Comparison of ENCODE assay signal across 27 mouse cellular contexts in genomic region chr19:48577169-48577568, GRCm38 (mm10).
"Had no signal": no experiment of that assay in that cellular context is flagged by ENCODE, and none has a peak within 500 bp of the region (broad histone marks: within the 10 kb centered on the region; RNA-seq: fewer than 3 reads in every experiment).

No protein-coding gene starts in this region.

- H3K4me1 ChIP-seq: limb, embryonic 15.5 days; lung, embryonic 15.5 days; neural tube, embryonic 13.5 days had no signal

- H3K9me3 ChIP-seq: limb, embryonic 12.5 days; limb, embryonic 15.5 days; lung, embryonic 15.5 days; midbrain, embryonic 12.5 days; neural tube, embryonic 13.5 days had no signal

- H3K4me3 ChIP-seq: layer of hippocampus, adult 2 months; left cerebral cortex, adult 2 months; limb, embryonic 12.5 days; limb, embryonic 15.5 days; lung, embryonic 15.5 days; midbrain, embryonic 12.5 days; myocyte; neural tube, embryonic 13.5 days had no signal

- DNase-seq: kidney, adult 2 months; kidney, postnatal 25 days; layer of hippocampus, adult 9-11 months; layer of hippocampus, postnatal 36 days; left cerebral cortex, postnatal 4 days; liver, postnatal 0 days; lung, postnatal 10 days; lung, postnatal 36 days; right cerebral cortex, adult 18-20 months; right cerebral cortex, postnatal 14 days; right cerebral cortex, postnatal 4 days; thymus, adult 2 months; thymus, postnatal 14 days; thymus, postnatal 4 days had no signal

- H3K27me3 ChIP-seq: limb, embryonic 12.5 days; limb, embryonic 15.5 days; lung, embryonic 15.5 days; midbrain, embryonic 12.5 days; neural tube, embryonic 13.5 days had no signal

- H3K36me3 ChIP-seq: limb, embryonic 12.5 days; limb, embryonic 15.5 days; lung, embryonic 15.5 days; midbrain, embryonic 12.5 days; neural tube, embryonic 13.5 days had no signal

- H3K4me2 ChIP-seq: limb, embryonic 12.5 days; limb, embryonic 15.5 days; liver, embryonic 11.5 days; lung, embryonic 15.5 days; midbrain, embryonic 12.5 days; neural tube, embryonic 13.5 days had no signal

- ATAC-seq: liver, postnatal 0 days; midbrain, embryonic 16.5 days had no signal

- H3K9ac ChIP-seq: limb, embryonic 12.5 days; limb, embryonic 15.5 days; liver, embryonic 14.5 days; liver, postnatal 0 days; lung, embryonic 15.5 days; midbrain, embryonic 12.5 days; neural tube, embryonic 13.5 days had no signal

- H3K27ac ChIP-seq: kidney, postnatal 0 days; layer of hippocampus, adult 2 months; left cerebral cortex, adult 2 months; limb, embryonic 12.5 days; limb, embryonic 15.5 days; liver, embryonic 14.5 days; lung, embryonic 15.5 days; midbrain, embryonic 12.5 days; neural tube, embryonic 13.5 days; stomach, postnatal 0 days had no signal
